12 mouse cellular contexts compared by ENCODE assay signal in genomic region chr9:61749201-61749600, GRCm38 (mm10).
"Had no signal": no experiment of that assay in that cellular context is flagged by ENCODE, and none has a peak within 500 bp of the region (broad histone marks: within the 10 kb centered on the region; RNA-seq: fewer than 3 reads in every experiment).

No protein-coding gene starts in this region.

- DNase-seq: kidney, postnatal 25 days; layer of hippocampus, adult 9-11 months; liver; liver, embryonic 13.5 days; lung, adult 2 months; retina, postnatal 1 day; right cerebral cortex, postnatal 25 days; spleen, adult 18-20 months; thymus, adult 2 months; thymus, postnatal 14 days; thymus, postnatal 4 days had no signal

- ATAC-seq: midbrain, embryonic 15.5 days had no signal
